Mouse (Mus musculus): ENCODE data around the gene Ptprr.

DNA sequence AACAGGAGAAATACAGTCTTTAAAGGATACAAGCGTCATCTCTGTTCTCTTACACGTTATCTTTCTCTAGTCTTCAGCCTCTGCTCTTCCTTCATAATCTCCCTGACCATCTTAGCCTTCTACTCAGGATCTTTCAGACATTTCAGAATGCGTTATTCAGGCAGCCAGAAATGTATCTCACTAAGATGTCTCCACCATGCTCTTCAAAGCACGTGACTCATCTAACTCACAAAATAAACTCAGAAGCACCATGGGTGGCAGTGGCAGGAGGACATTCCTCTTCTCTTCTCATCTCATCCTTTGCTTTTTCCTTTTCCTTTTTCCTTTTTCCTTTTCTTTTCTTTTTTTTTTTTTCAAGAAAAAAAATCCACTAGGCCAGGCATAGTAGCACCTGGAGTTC lies 241.3 kb downstream of the Ptprr start:
- TF ChIP-seq CTCF (conservative IDR thresholded peaks at IDR 0.05; ENCODE audit: low read length) (no peak), POU5F1 (IDR thresholded peaks at IDR 0.05; ENCODE audit: borderline replicate concordance, low read length) (no peak), NANOG (IDR thresholded peaks at IDR 0.05; ENCODE audit: borderline replicate concordance, low read length) (no peak)

All from E14TG2a.4 (cell line).